Mouse (Mus musculus) testis, postnatal 10 days (tissue): ENCODE results near the gene Rhebl1.

Source experiments
- DNase-seq: peaks from one replicate; pipeline ENCODE4 v3.0.0; 2021; ENCODE audit warnings: low spot score

Rhebl1 gene

DNA sequence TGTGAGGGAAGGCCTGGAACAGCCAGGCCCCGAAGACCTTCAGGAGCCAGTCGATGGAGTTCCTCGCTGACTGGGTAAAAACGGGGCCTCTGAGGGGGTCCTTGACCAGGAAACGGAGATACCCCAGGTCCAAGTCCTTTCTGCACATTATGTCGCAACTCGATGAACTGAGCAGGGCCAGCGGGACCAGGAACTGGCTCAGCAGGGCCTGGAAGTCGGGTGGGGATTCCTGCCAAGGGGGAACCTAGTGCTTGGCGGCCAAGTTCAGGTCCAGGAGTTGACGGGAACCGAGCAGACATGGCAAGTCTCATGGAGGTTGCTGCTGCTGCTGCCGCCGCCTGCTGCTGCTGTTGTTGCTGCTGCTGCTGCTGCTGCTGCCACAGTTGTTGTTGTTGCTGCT, 43.7 kb downstream of the Rhebl1 start:
- DNase-seq: no peak

GRCm38 (mm10) chr15:98849956-98850600, 44.3 kb downstream of the Rhebl1 start:
- DNase-seq: no peak

GRCm38 (mm10) chr15:98849165-98849564, 45.2 kb downstream of the Rhebl1 start:
- no peak for DNase-seq

GRCm38 (mm10) chr15:98846140-98846539, 48.2 kb downstream of the Rhebl1 start:
- DNase-seq: no peak

GRCm38 (mm10) chr15:98845149-98845548, 49.2 kb downstream of the Rhebl1 start:
- no peak for DNase-seq

DNA sequence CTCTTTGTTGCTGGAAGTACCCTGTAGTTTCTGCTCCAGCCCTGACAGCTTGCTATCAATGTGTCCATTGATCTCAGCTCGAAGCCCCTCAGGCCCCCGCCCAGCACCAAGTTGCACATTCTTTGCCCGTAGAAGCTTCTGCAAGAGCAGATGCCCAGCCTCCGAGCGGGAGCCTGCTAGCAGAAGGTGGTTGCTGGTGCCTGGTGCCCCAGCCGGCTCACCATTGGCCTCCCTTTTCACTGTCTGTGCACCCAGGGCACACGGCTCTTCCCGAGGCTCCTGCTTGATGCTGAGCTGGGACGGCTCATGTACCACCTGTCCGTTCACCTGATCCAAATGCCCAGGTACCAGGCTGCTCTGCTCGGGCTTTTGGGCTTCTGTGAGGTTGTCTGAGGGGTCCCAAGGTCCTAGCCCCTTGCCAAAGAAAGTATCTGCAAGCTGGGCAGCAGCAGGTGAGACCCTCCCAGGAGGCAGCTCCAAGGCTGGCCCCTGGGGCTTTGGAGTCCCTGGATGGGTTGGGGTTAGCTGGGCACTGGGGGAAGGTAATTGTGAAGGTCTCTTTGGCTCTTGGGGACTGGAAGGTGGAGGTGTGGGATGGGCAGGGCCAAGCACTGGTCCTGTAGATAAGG, 50.6 kb downstream of the Rhebl1 start:
- DNase-seq: peak; percentile 53

DNA sequence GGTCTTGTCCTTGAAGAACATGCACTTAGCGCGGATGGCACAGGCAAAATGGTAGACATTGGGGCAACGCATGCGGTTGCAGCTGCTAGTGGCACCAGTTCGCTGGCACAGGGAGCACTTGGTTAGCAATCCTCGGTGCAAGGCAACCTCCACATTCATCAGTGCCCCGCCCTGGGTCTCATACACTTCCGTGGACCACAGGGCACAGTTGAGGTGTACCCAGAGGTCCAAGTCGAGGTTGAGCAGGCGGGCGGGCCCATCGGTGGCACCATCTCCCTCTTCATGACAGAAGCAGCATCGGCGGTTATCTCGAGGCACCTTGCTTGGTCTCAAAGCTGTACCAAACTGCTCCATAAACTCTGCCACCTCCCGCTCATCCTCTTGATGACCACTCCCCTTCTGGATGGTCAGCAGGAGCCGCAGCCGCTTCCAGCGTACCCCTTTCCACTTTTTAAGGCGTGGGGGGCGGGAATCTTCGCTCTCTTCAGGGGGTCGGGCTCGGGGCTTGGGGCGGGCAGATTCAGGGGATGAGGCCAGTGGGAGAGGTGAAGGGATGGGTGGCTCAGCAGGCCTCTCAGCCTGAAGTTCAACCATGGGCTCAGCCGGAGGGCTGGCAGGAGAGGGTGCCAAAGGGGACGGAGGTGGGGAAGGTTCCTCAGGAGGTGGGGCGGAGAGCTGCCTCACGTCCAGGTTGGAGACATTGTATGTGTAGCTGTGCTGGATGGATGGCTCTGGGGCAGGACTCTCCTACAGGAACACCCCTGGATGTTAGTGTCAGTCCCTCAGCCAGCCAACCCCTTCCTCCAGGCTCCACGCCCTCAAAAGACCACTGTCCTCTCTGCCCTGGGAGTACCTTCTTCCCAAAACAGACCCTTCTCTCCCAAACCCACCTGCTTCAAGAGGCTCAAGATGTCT, 54.4 kb downstream of the Rhebl1 start:
- DNase-seq: no peak

- no peak for DNase-seq
These were observed 55.2 kb downstream of the Rhebl1 start for GRCm38 (mm10) chr15:98839161-98839560.

DNA sequence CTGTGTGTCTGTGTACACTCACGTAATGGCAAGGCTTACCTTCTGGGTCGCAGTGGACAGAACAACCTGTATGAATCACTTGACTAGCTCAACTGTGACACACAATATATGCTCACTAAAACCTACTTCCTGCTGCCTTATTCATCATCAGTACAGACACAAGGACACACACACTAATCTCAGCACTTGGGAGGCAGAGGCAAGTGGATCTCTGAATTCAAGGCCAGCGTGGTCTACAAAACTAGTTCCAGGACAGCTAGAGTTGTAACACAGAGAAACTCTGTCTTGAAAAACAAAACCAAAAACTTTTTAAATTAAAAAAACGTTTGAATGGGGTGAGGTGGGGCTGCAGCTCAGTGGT, 56.6 kb downstream of the Rhebl1 start:
- no peak for DNase-seq

GRCm38 (mm10) chr15:98837006-98837742, 57.2 kb downstream of the Rhebl1 start:
- no peak for DNase-seq

- no peak for DNase-seq
These were observed 59.0 kb downstream of the Rhebl1 start for GRCm38 (mm10) chr15:98835291-98835690.

DNA sequence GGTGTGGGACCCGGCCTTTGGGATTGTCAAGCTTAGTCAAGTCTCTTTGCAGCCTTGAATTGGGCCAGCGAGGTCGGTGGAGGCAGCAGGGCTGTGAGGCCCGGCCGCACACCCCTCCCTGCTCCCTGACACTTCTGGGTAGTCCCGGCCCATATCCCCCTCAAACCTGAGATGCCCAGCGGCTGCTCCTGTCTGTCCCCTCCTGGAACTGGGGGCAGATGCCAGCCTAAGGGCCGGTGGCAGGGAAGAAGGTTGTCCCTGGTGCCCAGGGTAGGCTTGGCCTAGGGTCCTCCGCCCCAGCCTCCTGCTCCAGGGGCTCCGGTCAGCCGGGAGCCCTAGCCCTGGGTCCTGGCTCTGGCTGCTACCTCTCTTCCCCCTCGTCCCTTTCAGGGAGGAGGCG, 60.3 kb downstream of the Rhebl1 start:
- no peak for DNase-seq

GRCm38 (mm10) chr15:98833281-98833680, 61.1 kb downstream of the Rhebl1 start:
- no peak for DNase-seq

- no peak for DNase-seq
These were observed 61.9 kb downstream of the Rhebl1 start for GRCm38 (mm10) chr15:98832161-98833058.

DNA sequence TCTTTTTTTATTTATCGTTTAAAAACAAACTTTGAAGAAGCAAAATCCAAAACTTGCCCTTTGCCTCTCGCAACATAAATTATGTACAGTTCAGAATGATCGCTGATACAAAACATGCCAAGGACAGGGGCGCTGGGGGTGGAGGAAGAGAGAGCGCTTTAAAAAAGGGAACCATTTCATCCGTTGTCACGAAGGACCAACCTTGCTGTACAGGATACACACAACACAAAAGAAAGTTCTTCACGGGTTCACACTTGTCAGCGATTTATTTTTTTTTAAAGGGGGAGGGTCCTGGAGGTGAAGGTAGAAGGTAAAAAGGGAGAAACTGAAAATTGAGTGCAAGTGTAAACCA, 62.7 kb downstream of the Rhebl1 start:
- no peak for DNase-seq

- DNase-seq: peak; percentile 96
These were observed 63.3 kb downstream of the Rhebl1 start, which contains the start of gene Prkag1 for GRCm38 (mm10) chr15:98830736-98831683. TSS of gene Prkag1 (minus strand) at chr15:98831521.
